ENCODE assay signal across 20 mouse cellular contexts in genomic region chr4:119033006-119033405, GRCm38 (mm10).
"Had no signal": no experiment of that assay in that cellular context is flagged by ENCODE, and none has a peak within 500 bp of the region (broad histone marks: within the 10 kb centered on the region; RNA-seq: fewer than 3 reads in every experiment).

No protein-coding gene starts in this region.

- ATAC-seq: intestine, embryonic 16.5 days; lung, postnatal 0 days; midbrain, embryonic 15.5 days had no signal

- H3K36me3 ChIP-seq: limb, embryonic 10.5 days; limb, embryonic 13.5 days; midbrain, embryonic 12.5 days; midbrain, embryonic 15.5 days; neural tube, embryonic 12.5 days; neural tube, embryonic 15.5 days had no signal

- H3K4me3 ChIP-seq: layer of hippocampus, adult 2 months; limb, embryonic 10.5 days; limb, embryonic 13.5 days; midbrain, embryonic 12.5 days; midbrain, embryonic 15.5 days; neural tube, embryonic 12.5 days; neural tube, embryonic 15.5 days had no signal

- H3K4me1 ChIP-seq: midbrain, embryonic 15.5 days had no signal

- H3K9ac ChIP-seq: limb, embryonic 13.5 days; lung, embryonic 14.5 days; midbrain, embryonic 12.5 days; midbrain, embryonic 15.5 days; neural tube, embryonic 12.5 days; neural tube, embryonic 15.5 days had no signal

- H3K27me3 ChIP-seq: midbrain, embryonic 12.5 days; midbrain, embryonic 15.5 days; neural tube, embryonic 12.5 days had no signal

- H3K27ac ChIP-seq: kidney, postnatal 0 days; layer of hippocampus, adult 2 months; limb, embryonic 10.5 days; limb, embryonic 13.5 days; macrophage; midbrain, embryonic 12.5 days; midbrain, embryonic 15.5 days; neural tube, embryonic 12.5 days; neural tube, embryonic 15.5 days; stomach, postnatal 0 days had no signal

- DNase-seq: kidney, adult 18-20 months; kidney, adult 9 months; layer of hippocampus, adult 9-11 months; lung, embryonic 14.5 days; right cerebral cortex, adult 18-20 months; right cerebral cortex, postnatal 14 days; right cerebral cortex, postnatal 4 days; thymus, postnatal 36 days had no signal

- H3K4me2 ChIP-seq: limb, embryonic 13.5 days; lung, embryonic 14.5 days; midbrain, embryonic 12.5 days; midbrain, embryonic 15.5 days; neural tube, embryonic 12.5 days; neural tube, embryonic 15.5 days had no signal

- H3K9me3 ChIP-seq: limb, embryonic 10.5 days; limb, embryonic 13.5 days; midbrain, embryonic 12.5 days; midbrain, embryonic 15.5 days; neural tube, embryonic 12.5 days; neural tube, embryonic 15.5 days had no signal
